Mouse (Mus musculus): ENCODE measurements around the gene Uggt1. TPM values are rescaled to one million over a fixed set of nuclear protein-coding genes. Genes with fewer than 3 reads are reported as not detected.
A peak's percentile ranks its signal among the peaks of the same experiment; 100 is the strongest.

Uggt1 gene
- total RNA-seq, 4 experiments from 2014 or later = 38.5 to 43.5 (median 40.2) TPM

DNA sequence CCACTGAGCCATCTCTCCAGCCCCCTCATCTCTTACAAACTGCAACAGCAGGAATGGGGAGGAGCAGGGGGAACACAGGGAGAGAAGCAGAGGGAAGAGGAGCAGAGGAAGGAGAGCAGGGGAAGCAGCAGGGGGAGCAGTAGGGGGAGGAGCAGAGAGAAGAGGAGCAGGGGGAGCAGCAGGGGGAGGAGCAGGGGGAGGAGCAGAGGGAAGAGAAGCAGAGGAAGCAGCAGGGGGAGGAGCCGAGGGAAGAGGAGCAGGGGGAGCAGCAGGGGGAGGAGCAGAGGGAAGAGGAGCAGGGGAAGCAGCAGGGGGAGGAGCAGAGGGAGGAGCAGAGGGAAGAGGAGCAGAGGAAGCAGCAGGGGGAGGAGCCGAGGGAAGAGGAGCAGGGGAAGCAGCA is 14.1 kb upstream of the Uggt1 start:
- DNase-seq (ENCODE audit: low spot score in 2 of 2) = no peak

DNA sequence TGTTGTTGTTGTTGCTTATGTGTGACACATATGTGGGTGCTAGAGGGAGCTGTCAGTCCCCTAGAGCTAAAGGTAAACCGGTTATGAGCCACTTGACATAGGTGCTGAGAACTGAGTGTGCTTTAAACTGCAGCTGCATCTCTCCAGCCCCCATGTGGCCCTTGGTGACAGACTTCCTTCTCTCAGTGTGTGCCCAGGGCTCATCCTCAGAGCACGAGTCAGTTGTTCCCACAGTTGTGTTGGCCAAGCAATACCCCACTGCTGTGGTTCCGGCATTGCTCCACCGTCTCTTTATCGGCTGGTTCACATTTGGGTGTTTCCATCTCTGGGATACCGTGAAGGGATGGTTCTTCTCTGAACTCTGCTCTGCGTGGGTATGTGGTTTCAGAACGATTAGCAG is 12.8 kb upstream of the Uggt1 start:
- DNase-seq (ENCODE audit: low spot score in 2 of 2) = no peak

DNA sequence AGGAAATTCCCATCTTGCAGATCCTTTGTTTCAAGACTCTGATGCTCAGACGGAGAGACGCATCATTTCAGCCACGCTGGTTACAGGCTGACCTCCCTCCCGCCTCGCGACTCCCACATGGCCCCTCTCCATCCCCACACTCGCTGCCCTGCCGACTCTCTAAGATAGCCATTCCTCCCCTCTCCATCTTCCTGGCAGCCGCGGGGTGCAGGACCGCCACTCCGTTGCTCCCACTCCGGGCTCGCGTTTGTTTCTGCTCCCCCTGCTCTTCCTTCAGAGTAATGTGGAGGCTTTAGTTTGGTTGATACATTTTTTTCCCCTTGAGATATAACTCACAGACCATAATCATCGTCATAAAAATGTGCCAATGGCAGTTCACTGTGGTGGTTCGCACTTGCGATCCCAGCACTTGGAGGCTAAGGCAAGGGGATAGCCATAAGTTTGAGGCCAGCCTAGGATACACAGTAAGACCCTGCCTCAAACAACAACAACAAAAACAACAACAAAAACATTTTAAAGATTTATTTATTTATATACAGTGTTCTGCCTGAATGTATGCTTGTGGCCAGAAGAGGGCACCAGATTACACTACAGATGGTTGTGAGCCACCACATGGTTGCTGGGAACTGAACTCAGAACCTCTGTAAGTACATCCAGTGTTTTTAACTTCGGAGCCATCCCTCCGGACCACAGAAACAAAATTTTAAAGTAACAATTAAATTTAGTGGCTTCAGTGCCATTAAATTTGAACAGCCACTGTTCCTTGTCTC is 11.5 kb upstream of the Uggt1 start:
- DNase-seq (ENCODE audit: low spot score in 2 of 2) = no peak

DNA sequence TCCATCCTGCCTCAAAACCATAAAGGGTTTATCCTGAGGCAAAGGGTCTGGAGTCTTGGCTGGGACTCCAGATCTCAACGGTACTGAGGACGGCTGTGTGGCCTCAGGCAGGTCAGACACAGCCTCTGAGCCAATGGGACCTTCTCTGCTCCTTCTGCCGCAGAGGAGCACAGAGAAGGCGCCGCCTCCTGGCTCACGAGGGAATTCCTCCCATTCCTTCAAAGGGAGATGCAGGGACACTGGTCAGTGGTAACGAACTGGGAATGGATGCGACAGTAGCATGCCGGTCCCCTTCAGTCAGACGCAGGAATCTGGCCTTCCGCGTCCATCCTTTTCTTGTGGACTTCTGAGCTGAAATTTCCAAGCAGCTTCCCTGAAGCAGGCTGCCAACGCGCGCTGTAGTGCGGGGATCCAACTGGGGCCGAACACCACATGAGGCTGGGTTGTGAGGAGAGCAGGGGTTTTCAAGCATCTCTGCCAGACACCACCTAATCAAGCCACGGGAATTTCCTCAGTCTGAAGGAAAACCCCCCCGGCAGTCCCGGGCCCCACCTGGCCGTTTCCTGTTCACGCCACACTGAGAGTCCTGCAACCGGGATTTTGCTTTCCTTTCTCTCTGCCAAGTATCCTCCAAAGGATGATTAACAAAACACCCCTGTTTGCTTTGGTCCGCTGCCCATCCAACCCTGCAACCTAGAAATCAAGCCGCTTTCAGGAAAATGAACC is 10.3 kb upstream of the Uggt1 start:
- no peak for DNase-seq (ENCODE audit: low spot score in 2 of 2)

DNA sequence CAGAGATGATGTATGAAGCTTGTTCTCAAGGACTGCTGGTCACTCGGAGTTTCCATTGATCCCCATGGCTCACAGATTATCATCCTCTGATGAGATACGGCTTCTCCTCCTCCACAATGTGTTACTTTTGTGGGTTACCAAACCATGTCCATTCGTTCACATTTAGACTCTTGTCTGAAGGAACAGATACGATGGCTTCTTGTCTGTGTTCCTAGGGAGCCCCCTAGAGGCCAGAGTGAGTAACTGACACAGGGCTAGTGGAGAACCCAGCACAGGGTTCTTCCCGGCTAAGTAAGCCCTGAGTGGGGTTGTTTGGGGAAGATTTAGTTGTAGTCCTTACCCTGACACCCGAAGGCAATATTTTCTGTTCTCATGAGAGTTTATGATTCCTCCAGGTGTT is 8.3 kb upstream of the Uggt1 start:
- peak in 1 of 2 experiments; percentile 40 for DNase-seq (ENCODE audit: low spot score in 2 of 2)

DNA sequence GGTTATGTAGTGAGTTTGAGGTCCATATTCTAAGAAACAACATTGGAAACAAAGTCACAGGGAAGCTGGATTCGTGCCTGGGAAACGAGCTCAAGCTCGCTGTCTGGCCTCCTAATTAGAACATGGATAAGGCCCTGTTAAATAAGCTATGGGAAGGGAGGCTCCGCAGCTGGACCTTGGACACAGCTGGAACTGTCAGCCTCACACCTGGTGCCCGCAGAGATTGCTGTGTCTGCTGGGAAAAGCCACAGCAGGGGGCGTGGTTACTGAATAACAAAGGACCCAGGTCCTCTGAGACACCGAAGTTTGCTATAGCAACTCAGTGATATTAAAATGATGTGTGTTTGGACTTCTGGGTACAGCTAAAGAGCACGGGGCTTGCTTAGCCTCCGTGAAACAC is 6.9 kb upstream of the Uggt1 start:
- DNase-seq (ENCODE audit: low spot score in 2 of 2) = no peak

DNA sequence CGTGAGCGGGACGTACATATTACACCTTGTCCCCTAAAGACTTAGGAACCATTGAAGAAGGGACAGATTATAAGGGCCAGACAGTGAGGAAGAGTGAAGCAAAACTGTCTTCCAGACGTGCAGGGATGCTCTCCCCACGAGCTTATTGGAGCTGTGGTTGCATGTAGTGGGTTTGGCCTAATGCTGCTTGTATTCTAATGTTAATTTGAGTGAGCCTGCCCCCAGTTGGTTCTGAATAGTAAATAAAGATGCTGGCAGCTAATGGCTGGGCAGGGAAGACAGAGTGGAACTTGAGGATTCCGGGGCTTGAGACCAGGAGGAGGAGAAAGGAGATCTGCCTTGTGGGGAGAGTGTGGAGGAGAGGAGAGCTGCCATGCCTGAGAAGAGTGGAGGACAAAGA is 2.2 kb upstream of the Uggt1 start:
- no peak for DNase-seq (ENCODE audit: low spot score in 2 of 2)

DNA sequence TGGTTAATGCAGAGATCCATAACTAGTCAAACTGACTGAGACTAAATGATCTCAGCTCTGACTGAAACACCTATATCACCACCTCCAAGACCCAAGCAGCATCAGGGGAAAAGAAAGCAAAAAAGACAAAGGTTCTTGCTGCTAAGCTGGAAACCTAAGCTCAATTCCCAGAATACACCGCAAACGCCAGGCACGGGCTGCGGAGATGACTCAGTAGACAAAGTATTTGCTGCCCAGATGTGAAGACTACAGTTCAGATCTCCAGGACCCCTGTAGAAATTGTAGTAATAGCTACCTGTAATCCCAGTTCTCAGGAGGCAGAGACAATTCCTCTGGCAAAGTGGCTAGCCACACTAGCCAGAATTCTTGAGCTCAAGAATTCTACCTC is 302 bp upstream of the Uggt1 start:
- no peak for DNase-seq (ENCODE audit: low spot score in 2 of 2)

DNA sequence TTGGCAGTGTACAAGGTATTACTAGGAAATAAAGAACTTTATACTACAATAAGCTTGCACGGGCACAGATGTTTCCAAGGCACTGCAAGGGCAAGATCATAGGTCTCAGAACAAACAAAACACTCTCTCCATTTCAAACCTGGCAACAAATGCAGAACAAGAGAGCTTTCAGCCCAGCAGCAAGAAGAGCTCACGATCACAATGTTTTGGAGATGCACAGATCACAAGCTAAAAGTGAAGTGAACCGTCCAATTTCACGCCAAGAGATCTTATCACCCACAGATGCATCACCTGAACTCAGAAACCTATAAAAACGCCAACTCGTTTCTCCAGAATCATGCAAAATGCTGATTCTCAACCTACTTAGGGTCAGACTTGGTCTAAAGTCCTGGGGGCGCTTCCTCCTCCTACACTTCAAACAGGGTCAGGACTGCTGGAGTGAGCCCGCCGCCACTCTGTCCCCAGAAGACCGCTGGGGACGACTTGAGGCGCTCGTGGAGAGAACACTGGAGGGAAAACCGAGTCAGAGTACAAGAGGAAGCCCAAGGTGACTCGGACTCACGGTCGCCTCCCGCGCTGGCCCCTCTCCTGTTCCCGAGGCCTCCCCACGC is 968 bp downstream of the Uggt1 start:
- DNase-seq (ENCODE audit: low spot score in 2 of 2) = no peak

DNA sequence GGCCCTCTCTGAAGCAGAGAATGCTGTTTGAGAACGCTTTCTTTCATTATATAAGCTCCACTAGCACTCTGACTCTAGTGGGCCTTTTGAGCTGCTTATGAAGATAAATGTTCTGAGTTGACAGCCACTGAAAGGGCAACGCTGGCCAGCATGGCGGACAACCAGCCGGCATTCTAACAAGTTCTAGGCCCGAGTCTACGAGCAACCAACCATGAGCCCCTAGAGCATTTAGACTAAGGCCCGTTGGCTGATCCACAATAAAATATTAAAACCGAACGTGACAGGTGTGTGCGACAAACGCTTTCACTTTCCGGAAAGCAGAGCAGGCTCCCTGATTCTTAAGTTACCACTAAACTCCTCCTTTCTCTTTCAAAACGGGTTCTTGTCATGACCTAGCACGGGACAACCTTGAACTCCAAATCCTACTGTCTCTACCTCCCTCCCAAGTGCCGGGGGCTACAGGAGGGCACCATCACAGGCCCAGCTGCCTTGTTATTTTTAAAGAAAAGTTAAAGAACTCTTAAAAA is 2.6 kb downstream of the Uggt1 start:
- no peak for DNase-seq (ENCODE audit: low spot score in 2 of 2)

DNA sequence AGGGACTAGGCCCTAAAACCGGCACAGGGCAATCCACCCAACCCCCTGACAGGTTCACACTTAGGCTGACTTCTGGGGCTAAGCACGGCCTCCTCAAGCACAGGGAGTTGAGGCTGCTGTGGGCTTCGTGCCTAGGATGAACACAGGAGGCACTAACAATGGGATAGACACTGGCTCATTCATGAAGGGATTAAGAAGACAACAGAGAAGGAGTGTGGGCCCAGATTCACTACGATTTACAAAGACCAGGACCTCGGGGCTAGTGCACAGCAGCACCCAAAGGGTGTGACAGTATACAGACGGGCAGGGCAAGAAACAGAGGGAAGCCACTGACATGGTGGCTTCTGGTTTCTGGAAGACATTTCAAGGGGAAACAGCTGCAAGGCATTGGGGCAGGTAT is 4.3 kb downstream of the Uggt1 start:
- no peak for DNase-seq (ENCODE audit: low spot score in 2 of 2)

DNA sequence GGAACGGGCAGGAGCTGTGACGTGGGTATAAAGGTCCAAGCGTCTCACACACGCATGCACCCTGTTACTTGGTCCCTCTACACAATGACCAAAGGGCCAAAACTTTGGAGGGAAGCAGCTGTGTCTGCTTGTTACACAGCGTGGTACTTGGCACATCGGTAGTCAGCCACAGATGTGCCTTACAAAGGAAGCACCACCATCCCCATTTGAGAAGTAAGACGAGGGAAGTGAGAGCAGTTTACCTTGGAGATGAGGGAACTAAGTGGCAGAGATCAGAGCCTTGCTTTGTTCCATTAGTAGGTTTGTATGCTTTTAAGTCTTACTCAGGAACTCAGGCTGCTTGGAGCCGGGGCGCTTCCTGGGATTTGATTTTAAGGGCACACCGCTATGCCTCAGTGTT is 5.1 kb downstream of the Uggt1 start:
- DNase-seq (ENCODE audit: low spot score in 2 of 2) = no peak

DNA sequence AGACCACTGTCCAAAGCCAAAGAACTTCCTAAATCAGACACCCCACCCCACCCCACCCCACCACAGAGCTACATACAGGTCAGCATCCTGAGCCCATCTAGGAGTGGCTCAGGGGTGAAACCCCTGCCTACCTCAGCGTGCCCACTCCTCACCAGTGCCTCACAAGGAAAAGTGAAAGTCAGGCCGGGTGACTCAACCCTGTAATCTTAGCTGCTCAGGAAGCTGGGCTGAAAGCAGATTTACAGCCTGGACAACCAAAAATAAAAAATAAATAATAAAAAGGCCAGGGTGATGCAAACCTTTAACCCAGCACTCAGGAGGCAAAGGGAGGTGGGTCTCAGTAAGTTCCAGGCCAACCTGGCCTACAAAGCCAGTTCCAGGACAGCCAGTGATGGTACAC is 8.7 kb downstream of the Uggt1 start:
- DNase-seq (ENCODE audit: low spot score in 2 of 2) = no peak

DNA sequence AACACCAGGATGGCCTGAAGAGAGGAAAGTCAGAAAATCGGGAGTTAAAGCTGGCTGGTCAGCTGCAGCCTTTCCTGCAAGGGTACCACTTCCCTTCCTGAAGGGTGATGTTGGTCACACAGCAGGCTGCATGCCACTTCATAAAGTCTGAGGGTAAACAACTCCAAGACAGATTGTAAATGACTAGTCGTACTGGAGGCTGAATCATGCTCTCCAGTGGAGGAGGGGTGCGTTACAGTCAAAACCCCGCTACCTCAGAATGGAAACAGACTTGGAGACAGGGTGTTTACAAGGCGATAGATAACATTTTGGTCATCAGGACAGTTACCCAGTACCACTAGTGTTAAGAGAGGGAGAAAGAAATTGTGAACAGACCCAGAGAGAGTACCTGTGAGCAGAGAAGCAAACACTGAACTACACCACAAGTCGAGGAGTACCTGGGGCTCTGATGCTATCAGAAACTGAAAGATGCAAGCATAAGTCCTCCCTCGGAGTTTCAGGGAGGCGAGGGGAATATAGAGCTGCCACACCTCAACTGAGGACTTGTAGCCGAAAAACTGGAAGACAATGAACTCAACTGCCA is 9.4 kb downstream of the Uggt1 start:
- DNase-seq (ENCODE audit: low spot score in 2 of 2) = no peak

DNA sequence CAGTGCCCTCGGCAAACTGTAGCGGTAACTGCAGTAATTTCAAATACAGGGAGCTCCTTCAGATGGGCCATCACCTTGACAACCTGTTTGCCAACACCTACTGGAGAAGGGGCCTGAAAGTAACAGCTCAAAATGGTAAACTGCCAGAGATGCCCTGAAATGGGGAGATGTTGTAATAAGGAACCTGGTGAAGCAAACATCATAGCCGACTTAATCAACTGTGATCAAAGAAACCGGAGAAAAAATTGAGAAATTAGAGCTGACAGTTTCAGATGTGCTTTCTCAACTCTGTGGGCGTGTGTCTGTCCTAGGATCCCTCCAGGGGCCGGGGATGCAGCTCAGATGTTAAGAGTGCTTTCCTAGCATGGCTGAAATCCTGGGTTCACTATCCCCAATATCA is 11.3 kb downstream of the Uggt1 start:
- no peak for DNase-seq (ENCODE audit: low spot score in 2 of 2)

DNA sequence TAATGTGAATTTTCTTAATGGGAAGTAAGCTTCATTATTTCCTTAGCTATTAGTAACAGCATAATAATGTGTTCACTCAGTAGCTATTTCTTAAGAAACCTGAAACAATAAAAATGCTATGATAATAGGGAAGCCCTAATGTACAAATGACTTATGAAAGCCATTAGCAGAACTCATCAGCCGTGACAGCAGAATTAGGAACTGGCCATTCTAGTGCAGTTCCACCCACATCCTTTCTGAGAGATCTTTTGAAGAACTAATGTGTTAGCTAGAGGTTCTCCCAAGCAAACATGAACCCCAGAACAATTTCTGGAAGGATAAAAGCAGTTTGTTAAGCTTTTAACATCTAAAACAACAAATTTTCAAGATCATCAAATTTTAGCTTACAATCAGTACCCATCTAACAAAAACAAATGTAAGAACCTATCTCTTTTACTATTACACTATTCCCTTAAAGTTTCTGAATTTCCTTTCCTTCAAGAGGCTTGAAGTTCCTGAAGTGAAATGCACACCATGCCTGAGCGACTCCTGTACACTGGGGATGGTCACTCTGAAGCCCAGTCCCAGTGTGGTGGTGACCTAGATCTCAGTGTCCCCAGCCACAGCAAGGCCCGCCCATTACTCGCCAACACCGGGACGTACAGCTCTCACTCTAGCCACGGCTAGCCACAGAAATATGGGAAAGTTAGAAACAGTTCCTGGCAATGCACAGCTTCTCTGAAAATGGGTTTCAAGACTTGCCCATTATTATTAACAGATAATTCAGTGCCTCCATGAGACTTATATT is 13.4 kb downstream of the Uggt1 start:
- DNase-seq (ENCODE audit: low spot score in 2 of 2) = no peak

DNA sequence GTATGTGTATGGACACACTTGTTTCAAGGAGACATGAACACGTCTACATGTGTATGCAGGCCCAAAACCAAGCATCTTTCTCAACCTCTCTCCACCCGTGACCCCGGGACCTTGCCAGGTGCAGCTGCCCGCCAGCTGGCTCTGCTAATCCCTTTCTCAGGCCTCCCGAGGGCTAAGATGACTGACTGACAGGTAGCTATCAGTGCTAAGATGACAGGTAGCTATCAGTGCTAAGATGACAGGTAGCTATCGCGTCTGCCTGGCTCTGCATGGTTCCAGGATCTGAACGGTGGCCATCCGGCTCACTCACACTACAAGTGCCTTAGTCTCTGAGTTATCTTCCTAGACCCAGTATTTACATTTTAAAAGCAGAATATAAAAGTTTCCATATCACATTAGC is 16.1 kb downstream of the Uggt1 start:
- no peak for DNase-seq (ENCODE audit: low spot score in 2 of 2)

DNA sequence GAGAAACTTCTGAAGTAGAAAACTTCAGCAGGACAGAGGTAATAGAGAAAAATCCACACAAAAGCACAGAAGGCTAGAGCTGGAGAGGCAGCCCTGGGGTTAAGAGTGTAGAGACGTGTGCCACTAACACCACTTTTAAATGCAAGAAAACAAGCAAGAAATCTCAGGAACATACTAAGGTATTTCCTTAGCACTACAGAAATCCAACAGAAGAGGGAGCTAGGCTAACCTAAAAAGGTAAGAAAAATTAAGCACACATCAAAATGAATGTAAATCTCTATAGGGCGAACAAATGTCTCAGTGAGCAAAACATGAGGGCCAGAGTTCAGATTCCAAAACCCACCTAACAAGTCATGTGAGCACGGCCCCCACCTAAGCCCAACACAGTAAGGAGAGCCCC is 19.9 kb downstream of the Uggt1 start:
- no peak for DNase-seq (ENCODE audit: low spot score in 2 of 2)

DNA sequence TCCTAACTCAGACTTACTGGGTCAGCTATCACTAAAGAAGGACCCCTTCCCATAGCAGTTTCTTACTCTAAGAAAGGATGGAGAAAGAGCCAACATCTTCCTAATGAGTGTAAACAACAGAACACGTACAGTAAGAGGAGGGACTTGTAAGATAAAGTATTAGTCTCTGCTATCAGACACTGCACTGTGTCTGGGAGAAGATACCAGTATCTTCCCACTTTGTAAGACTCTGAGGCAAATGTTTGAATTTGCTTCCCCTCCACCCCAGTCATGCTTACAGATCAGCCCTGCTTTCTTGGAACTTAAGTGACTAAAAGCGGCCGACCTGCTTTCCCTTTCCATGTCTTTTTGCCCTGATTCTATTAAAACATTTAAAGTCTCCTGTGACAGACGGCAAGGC is 30.2 kb downstream of the Uggt1 start:
- no peak for DNase-seq (ENCODE audit: low spot score in 2 of 2)

DNA sequence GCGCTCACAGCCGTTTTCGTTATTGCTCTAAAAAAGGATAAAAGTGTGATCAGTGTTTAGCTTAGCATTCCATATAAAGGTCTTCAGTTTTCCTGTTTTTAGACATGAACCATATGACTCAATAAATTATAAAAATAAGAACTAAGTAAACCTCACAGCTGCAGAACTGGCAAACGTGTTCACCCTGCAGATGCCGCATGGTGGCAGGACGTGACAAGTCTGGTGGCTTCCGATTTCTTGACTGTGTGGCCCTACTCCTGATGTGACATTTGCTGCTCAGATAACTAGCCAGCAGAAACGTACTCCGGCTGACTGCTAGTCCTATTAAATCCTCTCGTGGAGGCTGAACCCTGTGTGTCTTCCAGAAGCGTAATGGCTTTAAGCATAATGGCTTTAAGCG is 42.8 kb downstream of the Uggt1 start:
- DNase-seq (ENCODE audit: low spot score in 2 of 2) = no peak

DNA sequence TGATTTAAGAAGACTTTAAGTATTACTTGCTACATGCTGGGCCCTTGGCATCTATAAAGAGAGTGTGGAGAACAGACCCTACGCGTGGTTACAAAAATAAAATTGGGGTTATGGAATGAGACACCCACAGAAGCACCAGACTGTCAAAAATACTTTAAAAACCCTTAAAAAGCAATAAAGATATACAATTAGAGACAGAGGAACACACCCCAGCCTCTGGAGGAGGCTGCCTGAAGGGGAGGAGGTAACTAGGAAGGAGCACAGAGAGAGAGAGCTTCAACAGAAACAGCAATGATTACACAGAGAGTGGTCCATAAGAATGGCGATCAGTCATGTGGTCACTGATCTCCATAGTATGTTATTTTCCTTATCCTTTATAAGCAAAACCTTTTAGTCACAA is 50.0 kb downstream of the Uggt1 start:
- no peak for DNase-seq (ENCODE audit: low spot score in 2 of 2)
